Mouse (Mus musculus) hindbrain, postnatal 0 days (tissue): ENCODE measurements at regions not wholly inside any gene's neighbourhood (a gene's known extent, or its start where the extent isn't known, plus 50 kb on each side); places are given as distances from the start of the nearest gene placed in this dataset.

Experiments
- ATAC-seq: fragments of 200-750 bp; cut with Nextera tagmentation; 2 replicates; pipeline ENCODE4 v1.8.0; 2017; ENCODE audit warnings: mild to moderate bottlenecking, moderate TSS enrichment, moderate library complexity
- DNase-seq: peaks from one replicate; pipeline ENCODE4 v3.0.0-alpha.2; 2015; ENCODE audit warnings: low spot score
- H3K27ac ChIP-seq: fragments of 300-500 bp; sonication (generic); 2 replicates; pipeline ENCODE4 v1.5.1; 2014; ENCODE audit warnings: mild to moderate bottlenecking
- H3K27me3 ChIP-seq: fragments of 300-500 bp; sonication (generic); 2 replicates; pipeline ENCODE4 v1.6.1; 2014; ENCODE audit warnings: low read length, mixed read lengths; ENCODE audit not compliant: insufficient read depth
- H3K36me3 ChIP-seq: fragments of 300-500 bp; sonication (generic); 2 replicates; pipeline ENCODE4 v1.6.1; 2014; ENCODE audit warnings: low read length, mixed read lengths; ENCODE audit not compliant: insufficient read depth
- H3K4me1 ChIP-seq: fragments of 300-500 bp; sonication (generic); 2 replicates; pipeline ENCODE4 v1.6.1; 2014; ENCODE audit warnings: antibody characterized with exemption, low read length, mixed read lengths; ENCODE audit not compliant: insufficient read depth
- H3K4me2 ChIP-seq: fragments of 300-500 bp; sonication (generic); 2 replicates; pipeline ENCODE4 v1.6.1; 2014; ENCODE audit warnings: low read depth, mild to moderate bottlenecking, low read length, moderate library complexity, mixed read lengths
- H3K4me3 ChIP-seq: fragments of 300-500 bp; sonication (generic); 2 replicates; pipeline ENCODE4 v1.5.1; 2014; ENCODE audit warnings: low read length
- H3K9ac ChIP-seq: fragments of 300-500 bp; sonication (generic); replicated peaks from 2 replicates; pipeline ENCODE4 v1.6.1; 2014; ENCODE audit warnings: mild to moderate bottlenecking, low read length, moderate library complexity, mixed read lengths
- H3K9me3 ChIP-seq: fragments of 300-500 bp; sonication (generic); 2 replicates; pipeline ENCODE4 v1.6.1; 2016; ENCODE audit warnings: low read length, mixed read lengths
- CTCF ChIP-seq: IDR thresholded peaks from 2 replicates; pipeline ENCODE4 v1.5.1; 2016; ENCODE audit warnings: antibody characterized with exemption, control low read depth, low read depth
- WGBS: fragments of 180-500 bp; shearing (Covaris S2); extraction: QIAGEN DNeasy Blood & Tissue Kit; methylation state at CpG from one replicate; pipeline ENCODE4 v1.1.7; 2014; 5-methylcytosine and 5-hydroxymethylcytosine counted together

DNA sequence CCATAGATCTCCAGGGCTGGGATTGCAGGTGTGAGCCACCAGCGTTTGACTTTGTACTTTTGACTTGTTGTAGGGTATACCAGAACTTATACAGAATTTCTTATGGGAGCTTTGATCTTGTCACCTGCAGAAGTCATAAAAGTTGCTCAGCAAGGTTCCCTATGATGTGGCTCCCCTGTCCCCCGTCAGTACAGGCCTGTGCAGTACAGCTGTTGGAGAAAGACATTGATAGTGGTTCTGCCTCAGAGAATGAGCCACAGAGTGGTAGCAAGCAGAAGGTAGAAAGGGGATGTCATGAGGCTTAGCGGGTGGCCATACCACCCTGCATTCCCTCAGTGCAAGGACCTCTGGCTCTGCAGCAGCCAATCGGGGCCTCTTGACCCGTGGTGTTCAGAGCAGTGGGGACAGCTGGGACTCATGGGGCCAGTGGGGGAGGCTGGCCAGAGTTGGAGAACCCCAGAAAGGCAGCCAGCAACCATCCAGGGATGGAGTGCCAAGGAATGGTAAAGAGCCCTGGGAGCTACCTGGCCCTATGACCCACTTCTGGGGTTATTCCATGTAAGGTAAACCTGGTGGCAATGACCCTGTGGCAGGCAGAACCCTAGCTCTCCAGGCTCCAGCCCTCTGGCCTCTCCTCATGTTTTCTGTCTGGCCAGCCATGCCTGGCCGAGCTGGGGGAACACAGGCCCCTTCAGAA, 58.6 kb upstream of the Gm26897 start:
- no peak for ATAC-seq
- Histone ChIP-seq H3K4me1 (peaks cover 8% of the 10 kb centered on the region; the same call in 1 of the 2 replicates), H3K9ac (no peak overlapping the region), H3K4me3 (no peak overlapping the region), H3K27ac (no peak overlapping the region), H3K36me3 (no peaks in the 10 kb centered on the region), H3K27me3 (no peaks in the 10 kb centered on the region), H3K4me2 (no peak overlapping the region), H3K9me3 (no peaks in the 10 kb centered on the region)
- TF ChIP-seq CTCF, result no peak
- no peak for DNase-seq
- 54% methylated on average over 6 of the region's 6 CpGs for WGBS

- TF ChIP-seq CTCF, result peak; percentile 62
- Histone ChIP-seq H3K27ac (no peak overlapping the region), H3K4me1 (peaks cover 8% of the 10 kb centered on the region; the same call in 1 of the 2 replicates), H3K4me3 (no peak overlapping the region), H3K4me2 (no peak overlapping the region), H3K36me3 (no peaks in the 10 kb centered on the region), H3K9ac (no peak overlapping the region), H3K9me3 (no peaks in the 10 kb centered on the region), H3K27me3 (no peaks in the 10 kb centered on the region)
- DNase-seq (peak; percentile 72), ATAC-seq (peak; percentile 68)
- WGBS, result 18% methylated on average over 8 of the region's 8 CpGs
Measured at GRCm38 (mm10) chr5:111675673-111676261, 58.0 kb upstream of the Gm26897 start.

DNA sequence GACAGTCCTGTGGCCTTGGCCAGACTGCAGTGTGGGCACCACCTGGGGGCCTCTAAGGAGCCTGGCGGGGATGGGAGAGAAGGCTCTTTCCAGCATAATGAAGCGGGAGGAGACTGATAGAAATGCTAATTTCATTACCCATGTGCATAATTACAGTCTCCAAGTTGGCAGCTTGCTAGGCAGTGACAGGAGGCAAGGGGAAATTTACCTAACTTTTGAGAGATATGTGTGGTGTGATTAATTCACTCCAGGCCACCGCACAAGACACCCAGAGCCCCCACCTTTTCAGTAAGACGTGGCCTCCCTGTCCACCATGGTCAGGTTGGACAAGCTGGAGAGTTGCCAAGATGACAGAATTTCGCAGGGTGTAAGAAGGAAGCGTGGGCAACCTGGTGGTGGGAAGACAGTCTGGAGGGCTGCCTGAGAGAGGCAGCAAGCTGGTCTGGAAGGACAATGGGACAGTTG, 55.8 kb upstream of the Gm26897 start:
- Histone ChIP-seq H3K9me3 (no peaks in the 10 kb centered on the region), H3K4me2 (no peak overlapping the region), H3K9ac (no peak overlapping the region), H3K27me3 (no peaks in the 10 kb centered on the region), H3K36me3 (no peaks in the 10 kb centered on the region), H3K27ac (no peak overlapping the region), H3K4me3 (no peak overlapping the region), H3K4me1 (peaks cover 13% of the 10 kb centered on the region; the same call in 1 of the 2 replicates)
- ATAC-seq (peak; percentile 22; the same call in 1 of the 2 replicates), DNase-seq (peak; percentile 76)
- TF ChIP-seq CTCF, result no peak; the same call in 1 of the 2 replicates
- 22% methylated on average over 6 of the region's 6 CpGs for WGBS

DNA sequence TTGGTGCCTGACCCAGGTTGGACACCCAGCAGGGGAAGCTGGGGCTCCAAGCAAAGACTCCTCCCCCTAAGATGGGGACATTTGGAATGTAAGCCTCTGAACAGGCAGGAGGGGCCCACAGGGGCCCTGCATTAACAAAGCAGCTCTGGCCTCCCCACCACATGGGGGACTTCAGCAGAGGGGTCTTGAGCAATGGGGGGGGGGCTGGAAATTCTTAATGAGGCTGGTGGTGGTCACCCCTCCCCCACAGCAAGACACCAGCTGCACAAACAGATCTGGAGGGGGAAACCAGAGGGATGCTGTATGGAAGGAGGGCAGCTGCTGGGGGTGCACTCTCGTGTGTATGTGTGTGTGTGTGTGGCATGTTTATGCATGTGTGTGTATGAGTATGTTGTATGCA, 55.2 kb upstream of the Gm26897 start:
- TF ChIP-seq CTCF, result no peak
- no peaks in the 10 kb centered on the region for H3K36me3 ChIP-seq
- peaks cover 13% of the 10 kb centered on the region; the same call in 1 of the 2 replicates for H3K4me1 ChIP-seq
- ATAC-seq (no peak), DNase-seq (no peak)
- H3K27me3 ChIP-seq, result no peaks in the 10 kb centered on the region
- H3K4me2 ChIP-seq, result no peak overlapping the region
- WGBS, result 11% methylated on average over 1 of the region's 1 CpGs
- no peak overlapping the region for H3K4me3 ChIP-seq
- H3K27ac ChIP-seq, result no peak overlapping the region
- no peaks in the 10 kb centered on the region for H3K9me3 ChIP-seq
- no peak overlapping the region for H3K9ac ChIP-seq

DNA sequence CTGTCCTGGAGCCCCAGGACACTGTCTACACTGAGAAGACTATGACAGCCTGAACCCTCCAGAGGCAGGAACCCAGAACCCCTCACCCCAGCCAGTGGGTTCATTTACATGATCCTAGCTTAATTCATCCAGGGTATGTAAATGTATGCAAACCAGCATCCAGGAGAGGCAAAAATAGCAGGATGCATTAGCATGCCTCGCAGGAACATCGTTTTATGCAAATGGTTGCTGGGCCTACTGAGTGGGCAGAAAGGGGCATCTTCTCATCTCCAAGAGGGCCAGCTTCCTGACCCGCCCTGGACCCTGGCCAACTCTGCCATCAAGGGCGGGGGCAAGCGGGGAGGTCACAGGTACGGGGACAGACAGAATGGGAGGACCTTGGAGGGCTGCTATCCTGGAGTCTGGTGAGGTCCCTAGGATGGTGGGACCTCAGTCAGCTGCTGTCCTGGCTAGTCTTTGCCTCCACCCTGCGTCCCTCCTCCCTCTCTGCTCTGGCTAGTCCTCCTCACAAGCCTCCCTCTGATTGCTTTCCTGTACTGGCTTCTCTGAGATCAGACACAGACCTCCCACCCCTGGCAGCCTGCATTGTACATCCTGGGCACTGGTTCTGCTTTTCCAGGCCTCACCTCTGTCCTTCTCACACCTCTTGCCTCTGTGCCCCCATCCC, 52.2 kb upstream of the Gm26897 start:
- H3K4me3 ChIP-seq, result no peak overlapping the region
- H3K27me3 ChIP-seq, result no peaks in the 10 kb centered on the region
- no peaks in the 10 kb centered on the region for H3K9me3 ChIP-seq
- WGBS, result 22% methylated on average over 7 of the region's 7 CpGs
- ATAC-seq (no peak), DNase-seq (peak; percentile 48)
- H3K9ac ChIP-seq, result no peak overlapping the region
- TF ChIP-seq CTCF, result no peak
- no peak overlapping the region for H3K27ac ChIP-seq
- H3K36me3 ChIP-seq, result no peaks in the 10 kb centered on the region
- no peak overlapping the region for H3K4me2 ChIP-seq
- peaks cover 13% of the 10 kb centered on the region; the same call in 1 of the 2 replicates for H3K4me1 ChIP-seq

DNA sequence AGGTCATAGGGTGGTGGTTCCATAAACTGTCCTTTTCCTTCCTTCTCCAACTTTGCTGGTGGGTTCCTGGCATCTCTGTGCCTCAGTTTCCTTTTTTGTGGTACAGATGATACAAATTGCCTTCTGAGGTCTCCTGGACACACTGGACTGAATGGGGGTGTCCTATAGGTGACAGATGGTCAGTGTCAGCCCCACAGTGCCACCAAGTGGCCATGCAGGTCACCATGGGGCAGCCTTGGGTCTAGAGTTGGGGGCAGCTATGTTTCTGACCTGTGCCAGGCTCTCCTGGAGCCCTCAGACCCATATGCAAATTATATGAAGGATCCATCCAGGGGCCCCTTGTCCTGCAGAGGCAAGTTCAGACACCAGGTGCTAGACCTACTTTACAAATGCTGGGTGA, 50.8 kb upstream of the Gm26897 start:
- DNase-seq (no peak), ATAC-seq (peak; percentile 48; the same call in 1 of the 2 replicates)
- no peak overlapping the region for H3K4me3 ChIP-seq
- H3K4me2 ChIP-seq, result no peak overlapping the region
- no peaks in the 10 kb centered on the region for H3K27me3 ChIP-seq
- no peaks in the 10 kb centered on the region for H3K9me3 ChIP-seq
- no peak overlapping the region for H3K27ac ChIP-seq
- H3K9ac ChIP-seq, result no peak overlapping the region
- TF ChIP-seq CTCF, result peak; percentile 61
- no peaks in the 10 kb centered on the region for H3K36me3 ChIP-seq
- peaks cover 12% of the 10 kb centered on the region; the same call in 1 of the 2 replicates for H3K4me1 ChIP-seq
